Mouse (Mus musculus) ES-Bruce4 (cell line): ENCODE data around the gene Hnrnph3.

Experiments used
- CTCF ChIP-seq: IDR thresholded peaks from one replicate; pipeline ENCODE4 v1.8.1; 2011; ENCODE audit warnings: low read depth, low read length
- POLR2A ChIP-seq: IDR thresholded peaks from one replicate; pipeline ENCODE4 v1.8.1; 2011; ENCODE audit warnings: low read length; ENCODE audit not compliant: insufficient read depth

DNA sequence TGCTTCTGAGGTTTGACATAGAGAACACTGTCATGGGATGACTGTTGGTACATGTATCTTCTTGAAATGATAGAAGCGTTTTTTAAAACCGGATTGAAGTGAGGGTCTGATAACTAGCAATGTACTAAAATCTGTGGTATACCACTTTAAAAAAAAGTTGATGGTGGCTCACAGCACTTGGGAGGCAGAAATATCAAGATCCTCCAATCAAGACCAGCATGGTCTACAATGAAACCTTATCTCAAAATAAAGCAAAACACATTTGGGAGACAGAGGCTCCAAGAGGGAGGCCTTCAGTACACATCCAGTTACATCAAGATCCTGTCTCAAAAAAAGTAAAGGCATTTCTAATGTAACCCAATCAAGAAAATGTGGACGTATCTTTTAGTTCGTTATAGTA lies 2.3 kb downstream of the Hnrnph3 start:
- TF ChIP-seq CTCF (no peak), POLR2A (no peak)
